Mouse (Mus musculus): ENCODE measurements around the gene Nus1. TPM values are rescaled to one million over a fixed set of nuclear protein-coding genes. Genes with fewer than 3 reads are reported as not detected.

Gene Nus1
- total RNA-seq, 2 experiments from 2014 or later: 16.3 to 17.4 TPM

- DNase-seq: no peak
- intact Hi-C loops (cut with DNase I): no loop called here
Observed at GRCm38 (mm10) chr10:52407526-52407925, 9.8 kb upstream of the Nus1 start.

- intact Hi-C loops (cut with DNase I): loop anchor here (5.0 kb wide), 1 partner anchor 33 kb away; the partner anchor contains the start of gene Gopc
- DNase-seq: no peak
Observed at GRCm38 (mm10) chr10:52415020-52415419, 2.3 kb upstream of the Nus1 start.

GRCm38 (mm10) chr10:52416458-52416857 lies 889 bp upstream of the Nus1 start:
- DNase-seq: no peak
- intact Hi-C loops (cut with DNase I): loop anchor here (5.0 kb wide), 1 partner anchor 34 kb away; the partner anchor contains the start of gene Gopc

GRCm38 (mm10) chr10:52417998-52418860 lies 882 bp downstream of the Nus1 start:
- intact Hi-C loops (cut with DNase I): loop anchor here (5.0 kb wide), 1 partner anchor 36 kb away; the partner anchor contains the start of gene Gopc
- DNase-seq: no peak

- no peak for DNase-seq
- intact Hi-C loops (cut with DNase I): loop anchor here (5.0 kb wide), 1 partner anchor 37 kb away; the partner anchor contains the start of gene Gopc
Observed at GRCm38 (mm10) chr10:52418931-52419330, 1.6 kb downstream of the Nus1 start.

- DNase-seq: no peak
- intact Hi-C loops (cut with DNase I): loop anchor here (5.0 kb wide), 1 partner anchor 37 kb away; the partner anchor contains the start of gene Gopc
Observed at GRCm38 (mm10) chr10:52419402-52419801, 2.1 kb downstream of the Nus1 start.

- intact Hi-C loops (cut with DNase I): no loop called here
- no peak for DNase-seq
Observed at GRCm38 (mm10) chr10:52420526-52420925, 3.2 kb downstream of the Nus1 start.

- no peak for DNase-seq
- intact Hi-C loops (cut with DNase I): no loop called here
Observed at GRCm38 (mm10) chr10:52421716-52422115, 4.4 kb downstream of the Nus1 start.

- intact Hi-C loops (cut with DNase I): no loop called here
Observed at GRCm38 (mm10) chr10:52423097-52423496, 5.8 kb downstream of the Nus1 start.

GRCm38 (mm10) chr10:52426314-52426980 lies 9.1 kb downstream of the Nus1 start:
- intact Hi-C loops (cut with DNase I): no loop called here
- no peak for DNase-seq

More at GRCm38 (mm10) chr10:52423097-52423496, 5.8 kb downstream of the Nus1 start:
- no peak for DNase-seq

- intact Hi-C loops (cut with DNase I): no loop called here
Observed at GRCm38 (mm10) chr10:52427634-52428415, 10.5 kb downstream of the Nus1 start.

GRCm38 (mm10) chr10:52430953-52431352 lies 13.6 kb downstream of the Nus1 start:
- intact Hi-C loops (cut with DNase I): no loop called here
- no peak for DNase-seq

More at GRCm38 (mm10) chr10:52427634-52428415, 10.5 kb downstream of the Nus1 start:
- DNase-seq: no peak

GRCm38 (mm10) chr10:52434836-52435235 lies 17.5 kb downstream of the Nus1 start:
- intact Hi-C loops (cut with DNase I): no loop called here
- DNase-seq: no peak

GRCm38 (mm10) chr10:52460614-52461013 lies 43.3 kb downstream of the Nus1 start:
- DNase-seq: no peak
- intact Hi-C loops (cut with DNase I): no loop called here

- no peak for DNase-seq
- intact Hi-C loops (cut with DNase I): no loop called here
Observed at GRCm38 (mm10) chr10:52463941-52464739, 46.8 kb downstream of the Nus1 start.

GRCm38 (mm10) chr10:52471520-52471919 lies 54.2 kb downstream of the Nus1 start:
- no peak for DNase-seq
- intact Hi-C loops (cut with DNase I): no loop called here
